Mouse (Mus musculus) cerebellum, adult 2 months (tissue): ENCODE results near the gene Gm9903.
A peak's percentile ranks its signal among the peaks of the same experiment; 100 is the strongest.

Experiments
- CTCF ChIP-seq: fragments of 200-500 bp; IDR thresholded peaks from 2 replicates; pipeline ENCODE4 v1.5.1; 2011; ENCODE audit warnings: low read depth, mild to moderate bottlenecking, control low read depth, low read length, moderate library complexity, borderline replicate concordance; ENCODE audit not compliant: insufficient read depth
- POLR2A ChIP-seq: fragments of 200-500 bp; IDR thresholded peaks from 2 replicates; pipeline ENCODE4 v1.6.1; 2011; ENCODE audit warnings: low read length, control low read depth, borderline replicate concordance; ENCODE audit not compliant: insufficient read depth

DNA sequence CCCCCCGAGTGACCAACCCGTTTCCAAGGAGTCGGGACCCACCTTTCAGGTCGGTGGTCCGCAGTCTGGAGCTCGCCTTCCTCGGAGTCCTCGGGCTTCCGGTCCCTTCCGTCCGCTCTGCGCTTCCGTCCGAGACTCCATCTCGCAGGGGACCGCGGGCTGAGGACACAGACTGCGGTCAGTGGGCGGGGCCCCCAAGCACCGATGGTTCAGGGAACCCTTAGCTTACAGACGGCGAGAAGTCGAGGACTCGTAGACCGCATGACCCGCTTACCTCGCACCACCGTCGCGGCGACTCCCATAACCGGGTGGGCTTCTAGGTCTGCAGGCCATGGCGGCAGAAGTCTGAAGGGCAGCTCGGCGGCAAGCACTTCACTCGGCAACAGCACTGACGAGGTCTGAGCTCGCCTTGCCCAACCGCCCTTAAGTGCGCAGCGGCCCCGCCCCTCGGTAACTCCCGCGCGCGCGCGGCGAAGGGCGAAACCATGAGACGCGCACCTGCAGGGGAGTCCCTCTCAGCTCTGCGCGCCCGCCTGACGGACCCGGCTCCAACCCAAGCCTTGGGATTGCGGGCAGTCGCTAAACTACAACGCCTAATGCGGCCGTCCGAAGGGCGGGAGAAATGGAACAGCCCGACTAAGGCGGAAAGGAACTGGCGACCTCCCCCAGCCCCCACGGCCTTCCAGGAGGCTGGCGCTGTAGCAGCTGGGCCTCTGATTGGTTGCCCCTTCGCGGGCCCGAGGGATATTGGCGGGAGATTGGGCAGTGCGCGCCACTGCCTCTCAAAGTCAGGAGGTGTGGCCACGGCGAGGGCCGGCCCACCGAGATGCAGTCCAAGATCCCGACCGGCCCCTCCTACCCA is 22.4 kb downstream of the Gm9903 start, which contains the start of gene Slbp:
- TF ChIP-seq CTCF, result no peak
- peak; percentile 99 for TF ChIP-seq POLR2A
